Mouse (Mus musculus) spleen, postnatal 10 days (tissue): ENCODE results near the gene Gm37240.
A peak's percentile ranks its signal among the peaks of the same experiment; 100 is the strongest.

ENCODE experiments used
- DNase-seq, 2 experiments: peaks; one replicate each; pipeline ENCODE4 v3.0.0; 2021 to 2022; ENCODE audit warnings: low spot score in 2 of 2

Gene Gm37240

GRCm38 (mm10) chr3:84774246-84775066 is 1112.9 kb downstream of the Gm37240 start:
- DNase-seq = no peak

DNA sequence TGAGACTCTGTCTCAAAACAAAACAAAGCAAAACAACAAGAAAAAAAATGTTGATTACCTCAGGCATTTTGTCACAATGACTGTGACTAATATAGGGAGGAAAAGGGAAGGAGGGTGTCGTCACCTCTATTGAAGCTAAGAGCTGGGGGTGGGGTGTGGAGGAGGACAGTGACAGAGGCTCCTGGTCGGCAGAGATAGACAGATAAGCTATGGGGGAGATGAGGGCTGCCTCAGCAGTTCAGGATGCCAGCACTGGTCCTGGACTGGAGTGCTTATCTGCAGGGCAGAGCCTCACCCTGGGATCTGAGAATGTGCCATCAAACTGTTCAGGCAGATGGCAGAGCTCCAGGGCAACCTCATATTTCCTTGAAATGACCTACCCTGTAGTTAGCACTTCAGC is 1115.3 kb downstream of the Gm37240 start:
- DNase-seq = peak; percentile 50 to 66

DNA sequence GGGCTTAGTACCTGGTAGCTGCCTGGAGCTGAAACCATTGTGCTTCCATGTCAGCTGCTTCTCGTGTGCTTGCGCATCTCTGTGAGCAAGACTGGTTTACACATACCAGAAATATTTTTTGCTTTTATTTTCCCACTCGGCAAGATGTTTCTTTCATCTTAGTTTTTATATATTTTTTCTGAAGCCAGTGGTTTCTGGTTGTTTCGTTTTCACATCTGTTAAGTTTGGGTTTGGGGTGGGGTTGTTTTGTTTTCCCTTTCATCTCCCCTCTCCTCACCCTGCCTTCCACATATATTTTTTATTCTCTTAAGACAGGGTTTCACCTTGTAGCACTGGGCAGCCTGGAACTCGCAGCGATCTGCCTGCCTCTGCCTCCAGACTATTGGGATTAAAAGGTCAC is 1116.8 kb downstream of the Gm37240 start:
- no peak for DNase-seq

DNA sequence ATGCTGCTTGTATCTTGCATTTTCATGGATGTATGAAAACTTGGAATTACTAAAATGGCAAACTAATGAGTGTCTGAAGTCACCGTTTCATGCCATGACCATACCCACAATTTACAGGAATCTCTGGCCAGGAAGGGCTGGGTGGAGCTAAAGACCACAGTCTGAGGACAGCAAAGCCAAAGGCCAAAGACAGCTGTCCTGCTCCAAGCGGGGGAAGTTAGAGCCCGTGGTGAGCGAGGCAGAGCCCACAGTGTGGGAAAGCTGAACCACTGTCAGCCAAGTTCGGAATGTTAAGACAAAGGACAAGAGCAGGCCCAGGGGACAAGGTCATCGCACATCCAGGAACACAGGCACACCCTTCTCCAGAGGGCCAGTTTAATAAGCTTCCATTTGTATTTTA is 1117.9 kb downstream of the Gm37240 start:
- DNase-seq = no peak

- no peak for DNase-seq
Measured at GRCm38 (mm10) chr3:84768940-84769339, 1118.4 kb downstream of the Gm37240 start.

DNA sequence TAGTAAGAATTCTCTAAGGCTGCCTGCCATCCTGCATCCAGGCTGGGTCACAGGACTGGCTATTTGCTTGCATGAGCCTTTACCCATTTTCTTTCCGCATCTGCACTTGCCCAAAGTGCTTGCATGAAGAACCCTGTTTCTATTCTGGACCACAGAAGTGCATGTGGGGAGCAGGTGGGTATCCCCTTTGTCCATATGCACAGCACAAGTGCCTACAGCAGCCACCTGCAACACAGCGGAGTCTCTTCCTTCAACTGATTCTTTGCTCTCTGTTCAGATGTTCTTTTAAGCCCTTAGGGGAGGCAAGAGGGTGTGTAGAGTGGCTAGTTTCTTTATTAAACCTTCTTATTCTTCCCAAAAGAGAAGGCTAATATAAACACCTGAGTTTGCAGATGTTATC is 1133.5 kb downstream of the Gm37240 start:
- no peak for DNase-seq

GRCm38 (mm10) chr3:84749222-84749621 is 1138.1 kb downstream of the Gm37240 start:
- no peak for DNase-seq

- no peak for DNase-seq
Measured at GRCm38 (mm10) chr3:84748139-84748538, 1139.2 kb downstream of the Gm37240 start.

- no peak for DNase-seq
Measured at GRCm38 (mm10) chr3:84745537-84746189, 1141.7 kb downstream of the Gm37240 start.

DNA sequence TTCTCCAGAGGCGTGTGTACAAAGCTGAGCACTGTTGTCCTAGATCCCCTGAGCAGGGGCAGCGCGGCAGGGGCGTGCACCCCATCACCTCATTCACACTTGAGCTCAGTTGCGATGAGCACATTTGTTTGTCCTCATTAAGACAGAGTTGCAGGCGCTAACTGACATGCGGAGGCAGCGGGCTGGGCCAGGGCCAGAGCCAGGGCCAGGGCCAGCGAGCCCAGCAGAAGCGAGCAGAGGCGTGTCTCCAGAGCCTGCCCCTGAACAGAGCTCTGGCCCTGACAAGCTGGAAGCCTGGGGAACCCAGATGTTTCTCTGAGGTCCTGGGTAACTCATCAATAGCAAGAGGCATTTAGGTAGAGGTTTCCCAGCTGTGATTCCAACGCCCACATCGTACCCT is 1142.6 kb downstream of the Gm37240 start:
- no peak for DNase-seq

GRCm38 (mm10) chr3:84740050-84740596 is 1147.2 kb downstream of the Gm37240 start:
- no peak for DNase-seq

DNA sequence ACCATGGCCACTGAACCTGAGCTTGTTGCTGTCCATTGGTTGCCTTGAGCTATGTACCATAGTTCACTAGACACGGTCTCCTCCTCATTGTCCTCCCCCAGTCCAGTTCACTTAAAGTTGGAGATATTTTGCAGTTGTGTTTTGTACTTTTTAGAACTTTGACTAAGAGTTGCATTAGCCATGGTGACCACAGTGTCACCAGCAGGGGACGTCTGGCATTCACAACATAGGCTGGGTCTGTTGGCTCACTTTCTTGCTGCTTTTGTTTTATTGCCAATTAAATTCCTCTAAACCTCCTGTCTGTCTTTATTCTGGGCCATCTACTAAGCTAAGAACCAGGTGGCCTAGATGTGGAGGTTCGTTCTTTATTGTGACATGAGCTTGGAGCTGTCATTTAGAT is 1150.2 kb downstream of the Gm37240 start:
- no peak for DNase-seq

- DNase-seq = no peak
Measured at GRCm38 (mm10) chr3:84735716-84736115, 1151.6 kb downstream of the Gm37240 start.

- DNase-seq = no peak
Measured at GRCm38 (mm10) chr3:84732516-84732915, 1154.8 kb downstream of the Gm37240 start.

- DNase-seq = no peak
Measured at GRCm38 (mm10) chr3:84732016-84732502, 1155.3 kb downstream of the Gm37240 start.

DNA sequence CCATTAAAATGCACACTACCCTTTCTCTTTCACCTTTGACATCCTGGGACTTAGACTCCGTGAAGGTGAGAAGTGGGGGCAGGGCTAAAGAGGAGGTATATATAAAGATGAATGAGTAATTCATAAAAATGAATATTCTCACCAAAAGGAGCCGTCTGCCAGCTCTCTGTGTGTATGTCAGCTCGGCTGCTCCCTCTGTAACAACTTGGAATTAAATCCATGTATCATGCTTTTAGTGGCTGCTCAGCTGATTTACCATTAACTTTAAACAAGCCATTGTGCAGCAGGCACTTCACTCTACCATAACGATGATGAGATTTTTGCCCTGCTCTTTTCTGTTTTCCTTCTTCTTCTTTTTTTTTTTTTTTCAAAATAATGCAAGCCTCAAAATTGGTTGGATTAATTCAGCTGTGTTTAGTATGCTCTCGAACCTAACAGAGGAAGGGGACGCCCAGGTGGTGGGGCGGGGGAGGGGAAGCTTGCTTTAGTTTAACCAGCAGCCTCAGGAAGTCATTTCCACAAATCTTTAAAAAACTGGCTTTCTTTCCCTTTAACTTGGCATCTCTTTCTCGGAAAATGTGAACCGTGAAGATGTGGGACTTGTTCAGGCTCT is 1155.8 kb downstream of the Gm37240 start:
- no peak for DNase-seq

DNA sequence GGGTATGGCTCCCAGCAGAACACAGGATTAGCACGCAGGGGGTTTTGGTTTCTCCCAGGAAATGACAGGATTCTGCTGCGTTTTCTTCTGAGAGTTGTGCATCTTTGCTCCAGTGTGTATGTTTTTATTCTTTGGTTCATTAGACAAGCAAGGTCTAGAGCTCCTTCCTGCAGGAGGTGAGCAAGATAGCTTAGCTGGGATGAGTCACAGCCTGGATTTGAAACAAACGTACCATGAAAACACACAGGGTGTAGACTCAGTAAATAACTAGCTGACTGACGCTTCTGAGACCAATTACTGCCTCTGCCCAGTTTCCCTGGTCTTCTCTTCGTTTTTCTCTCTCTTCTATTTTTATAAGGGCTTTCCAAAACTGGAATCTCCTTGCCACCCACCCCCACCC is 1156.3 kb downstream of the Gm37240 start:
- DNase-seq = no peak

GRCm38 (mm10) chr3:84729806-84730205 is 1157.5 kb downstream of the Gm37240 start:
- DNase-seq = no peak

DNA sequence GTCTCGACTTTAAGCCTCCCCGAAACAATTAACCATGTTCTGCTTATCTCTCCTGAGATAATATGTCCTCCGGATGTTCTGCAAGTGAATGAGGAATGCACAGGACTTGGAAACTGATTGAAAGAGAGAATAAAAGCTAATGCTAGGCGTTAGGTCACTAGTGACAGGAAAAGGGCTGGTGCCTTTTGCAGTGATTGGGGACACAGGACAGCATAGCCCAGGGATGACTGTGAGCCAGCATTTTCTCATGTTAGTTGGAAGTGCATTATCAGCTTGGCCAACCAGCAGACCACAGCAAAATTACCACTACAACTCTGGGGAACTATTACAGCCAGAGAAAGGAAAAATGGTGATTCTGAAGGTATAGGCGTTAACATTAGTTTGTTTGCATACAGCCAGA is 1163.3 kb downstream of the Gm37240 start:
- no peak for DNase-seq

DNA sequence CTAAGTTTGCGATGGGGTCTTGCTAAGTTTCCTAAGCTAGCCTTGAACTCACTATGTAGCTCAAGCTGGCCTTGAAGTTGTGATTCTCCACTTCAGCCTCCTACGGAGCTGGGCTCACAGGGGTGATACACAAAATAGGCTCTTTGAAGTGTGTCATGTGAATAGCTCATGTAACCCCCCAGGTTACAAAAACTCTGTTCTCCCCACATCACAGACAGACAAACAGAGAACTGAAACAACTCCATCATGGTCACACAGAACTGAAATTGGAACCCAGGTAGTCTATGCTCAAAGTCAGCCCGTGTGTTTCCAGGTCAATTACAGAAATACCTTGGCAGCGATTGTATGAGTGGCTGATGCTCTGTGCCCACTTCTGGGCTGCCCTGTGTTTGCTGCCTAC is 1164.6 kb downstream of the Gm37240 start:
- no peak for DNase-seq

- DNase-seq = peak in 1 of 2 experiments; percentile 38
Measured at GRCm38 (mm10) chr3:84715073-84715768, 1172.1 kb downstream of the Gm37240 start.

DNA sequence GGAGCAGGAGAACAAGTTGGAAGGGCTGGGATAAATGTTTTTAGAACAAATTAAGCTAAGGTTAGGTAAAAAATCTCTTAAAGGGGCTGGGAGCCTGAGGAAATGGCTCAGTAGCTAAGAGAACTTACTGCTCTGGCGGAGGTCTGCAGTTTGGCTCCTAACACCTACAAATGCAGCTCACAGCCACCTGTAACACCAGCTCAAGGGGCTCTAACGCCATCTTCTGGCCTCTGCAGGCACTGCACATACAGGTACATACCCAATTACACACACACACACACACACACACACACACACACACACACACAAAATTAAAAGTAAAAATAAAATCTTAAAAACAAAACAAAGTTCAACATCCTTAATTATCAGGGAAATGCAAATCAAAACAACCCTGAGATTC is 1174.4 kb downstream of the Gm37240 start:
- no peak for DNase-seq
